Mouse (Mus musculus): ENCODE results near the gene Ilf3.

Ilf3 gene

DNA sequence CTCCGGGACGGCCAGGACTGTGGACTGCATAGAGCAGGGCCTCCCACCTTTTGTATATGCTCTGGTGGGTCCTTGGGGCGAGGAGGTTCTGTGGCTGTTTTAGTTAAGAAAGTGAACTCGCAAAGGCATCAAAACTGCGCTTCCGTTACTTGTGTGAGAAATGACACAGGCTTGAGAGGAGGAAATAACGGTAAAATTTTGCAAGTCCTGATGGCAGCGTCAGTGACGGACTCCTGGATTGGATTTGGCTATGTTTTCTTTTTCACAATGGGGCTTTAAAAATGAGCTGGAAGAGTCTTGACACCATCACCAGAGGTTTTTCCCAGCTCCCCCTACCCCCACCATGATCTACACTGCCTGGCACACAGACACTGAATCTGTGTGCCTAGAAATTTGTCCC is 33.4 kb downstream of the Ilf3 start:
- DNase-seq (ENCODE audit: low read depth in 1 of 2, low spot score in 2 of 2) = no peak

DNA sequence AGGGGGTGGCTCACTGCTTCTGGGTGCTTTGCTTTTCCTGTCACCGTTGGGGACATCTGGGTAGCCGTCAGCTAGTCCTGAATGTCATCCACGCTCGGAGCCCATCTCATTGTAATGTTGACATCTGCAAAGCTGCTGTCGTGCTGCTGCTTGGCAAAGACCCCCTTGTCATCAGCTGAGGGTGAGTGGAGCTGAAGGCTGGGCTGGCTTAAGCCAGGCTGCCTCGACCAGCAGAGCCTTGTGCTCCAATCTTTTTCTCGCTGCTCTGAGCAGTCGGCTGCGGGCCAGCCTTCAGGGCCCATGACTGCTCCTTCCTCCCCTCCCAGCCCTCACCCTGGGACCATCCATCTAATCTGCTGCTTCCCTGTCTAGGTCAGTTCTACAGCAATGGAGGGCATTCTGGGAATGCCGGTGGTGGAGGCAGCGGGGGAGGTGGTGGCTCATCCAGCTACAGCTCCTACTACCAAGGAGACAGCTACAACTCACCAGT is 35.1 kb downstream of the Ilf3 start:
- no peak for DNase-seq (ENCODE audit: low read depth in 1 of 2, low spot score in 2 of 2)

DNA sequence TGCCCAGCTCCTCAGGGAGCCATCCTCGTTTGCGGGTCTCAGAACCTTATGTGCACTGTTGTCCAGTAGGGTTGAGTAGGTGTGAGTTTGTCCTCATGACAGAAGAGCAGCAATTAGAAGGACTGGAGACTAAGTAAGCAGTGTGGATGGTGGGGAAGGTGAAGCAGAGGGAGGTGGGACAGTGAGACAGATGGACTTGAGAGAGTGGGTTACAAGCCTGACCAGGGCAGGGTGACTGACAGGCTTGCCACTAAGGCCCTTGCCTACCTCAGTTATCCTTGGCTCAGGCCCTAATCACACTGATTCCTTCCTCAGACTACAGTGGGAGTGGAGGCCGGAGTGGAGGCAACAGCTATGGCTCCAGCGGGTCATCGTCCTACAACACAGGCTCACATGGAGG is 36.1 kb downstream of the Ilf3 start:
- no peak for DNase-seq (ENCODE audit: low read depth in 1 of 2, low spot score in 2 of 2)

DNA sequence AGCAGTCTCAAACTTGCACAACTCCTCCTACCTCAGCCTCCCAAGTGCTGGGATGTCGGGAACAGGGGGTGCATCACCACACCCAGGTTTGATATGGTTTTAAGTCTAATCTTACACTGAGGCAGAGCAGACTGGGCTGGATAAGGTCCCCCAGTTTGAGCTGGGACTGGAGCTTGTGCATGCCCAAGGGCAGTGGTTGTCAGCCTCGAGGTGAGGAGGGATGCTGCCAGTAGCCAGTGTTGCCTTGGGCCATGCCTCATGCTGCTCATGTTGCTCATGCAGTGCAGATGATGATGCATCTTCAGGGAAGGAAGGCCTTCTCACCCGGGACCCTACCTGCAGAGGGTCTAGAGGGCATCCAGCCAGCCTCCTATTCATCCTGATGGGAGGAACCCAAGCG is 37.9 kb downstream of the Ilf3 start:
- DNase-seq (ENCODE audit: low read depth in 1 of 2, low spot score in 2 of 2) = no peak

DNA sequence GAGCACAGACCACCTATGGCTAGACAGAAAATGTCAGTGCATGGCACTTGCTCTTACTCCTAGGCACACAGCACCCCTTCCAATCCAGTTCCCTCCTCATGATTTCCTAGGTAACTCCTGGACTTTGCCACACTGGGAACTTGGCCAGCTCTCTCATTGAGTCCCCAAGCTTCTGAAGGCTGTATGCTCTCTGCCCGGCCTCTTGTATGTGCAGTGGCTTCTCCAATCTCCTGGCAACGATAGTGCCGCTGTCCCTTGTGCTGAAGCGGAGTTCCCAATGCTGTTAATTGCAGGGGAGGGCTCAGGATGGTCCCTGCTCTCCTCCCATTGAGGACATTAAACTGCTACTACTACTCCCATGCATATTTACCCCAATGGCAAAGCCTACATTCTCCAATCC is 40.3 kb downstream of the Ilf3 start:
- no peak for DNase-seq (ENCODE audit: low read depth in 1 of 2, low spot score in 2 of 2)

DNA sequence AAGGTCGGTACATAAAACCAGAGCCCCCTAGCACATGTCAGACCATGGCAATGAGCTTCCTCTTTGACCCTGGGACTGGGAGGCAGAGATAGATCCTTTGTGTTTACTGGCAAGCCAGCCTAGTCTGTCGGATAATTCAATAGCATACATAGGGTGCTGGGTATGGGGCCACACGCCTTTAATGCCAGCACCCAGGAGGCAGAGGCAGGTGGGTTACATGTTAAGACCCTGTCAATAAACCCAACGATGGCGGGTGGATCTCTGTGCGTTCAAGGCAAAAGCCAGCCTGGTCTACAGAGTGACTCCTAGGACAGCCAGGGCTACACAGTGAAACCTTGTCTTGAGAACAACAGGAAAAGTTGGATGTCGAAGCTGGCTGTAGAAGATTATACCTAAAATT is 41.0 kb downstream of the Ilf3 start:
- DNase-seq (ENCODE audit: low read depth in 1 of 2, low spot score in 2 of 2) = no peak

DNA sequence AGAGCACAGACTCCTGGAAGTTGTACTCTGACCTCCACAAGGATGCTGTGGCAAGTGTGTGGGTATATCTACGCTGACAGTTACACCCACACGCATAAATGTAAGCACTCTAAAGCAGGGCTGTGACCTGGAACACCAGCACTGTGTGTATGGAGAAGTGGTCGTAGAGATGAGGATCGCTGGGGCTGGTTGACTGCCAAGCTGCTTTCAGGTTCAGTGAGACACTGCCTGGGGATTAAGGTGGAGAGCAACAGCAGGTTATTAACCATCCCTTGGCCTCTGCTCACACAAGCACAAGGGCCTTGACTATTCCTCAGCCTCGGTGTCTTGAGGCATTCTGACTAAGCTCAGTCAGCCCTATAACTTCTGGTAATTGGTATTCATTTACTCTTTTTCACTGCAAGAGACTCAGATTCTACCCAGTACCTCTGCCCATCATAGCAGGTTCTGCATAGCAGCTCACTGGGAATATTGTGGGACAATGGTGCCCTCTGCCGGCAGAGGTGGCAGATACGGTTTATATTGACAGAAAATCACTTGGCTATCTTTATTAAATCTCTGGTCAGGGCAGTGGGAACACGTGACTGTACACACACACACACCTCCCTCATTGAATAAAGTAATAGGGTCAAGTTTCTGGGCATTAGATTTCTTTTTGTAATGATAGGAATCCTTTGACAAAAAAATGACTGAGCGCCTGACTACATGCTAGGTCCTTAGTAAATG is 42.1 kb downstream of the Ilf3 start:
- DNase-seq (ENCODE audit: low read depth in 1 of 2, low spot score in 2 of 2) = peak; percentile 48 to 75

DNA sequence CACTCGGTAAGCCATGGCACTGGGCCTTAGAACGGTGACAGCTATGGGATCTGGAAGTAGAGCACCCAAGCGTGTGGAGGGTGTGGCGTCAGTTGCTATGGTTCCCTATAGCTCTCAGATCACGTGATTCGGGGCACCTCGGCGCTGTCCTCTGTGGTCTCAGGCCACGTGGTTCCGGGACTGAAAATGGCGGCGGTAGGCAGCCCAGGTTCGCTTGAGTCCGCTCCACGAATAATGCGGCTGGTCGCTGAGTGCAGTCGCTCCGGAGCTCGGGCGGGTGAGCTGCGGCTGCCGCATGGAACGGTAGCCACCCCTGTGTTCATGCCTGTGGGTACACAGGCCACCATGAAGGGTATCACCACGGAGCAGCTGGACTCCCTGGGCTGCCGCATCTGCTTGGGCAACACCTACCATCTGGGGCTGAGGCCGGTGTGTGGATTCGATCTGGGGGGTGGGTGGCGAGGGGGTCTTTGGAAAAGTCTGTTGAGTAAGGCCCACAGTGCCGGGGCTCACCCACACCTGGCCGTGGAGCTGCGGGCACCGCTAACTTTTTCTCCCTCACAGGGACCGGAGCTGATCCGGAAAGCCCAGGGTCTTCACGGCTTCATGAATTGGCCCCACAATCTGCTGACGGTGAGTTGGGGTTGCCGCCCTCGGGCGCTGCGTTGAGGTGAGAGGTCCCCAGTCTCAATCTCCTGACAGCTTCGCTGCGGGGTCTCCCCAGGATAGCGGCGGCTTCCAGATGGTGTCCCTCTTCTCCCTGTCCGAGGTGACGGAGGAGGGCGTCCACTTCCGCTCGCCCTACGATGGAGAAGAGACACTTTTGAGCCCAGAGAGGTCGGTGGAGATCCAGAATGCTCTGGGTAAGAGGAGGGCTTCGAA is 44.2 kb downstream of the Ilf3 start, which contains the start of gene Qtrt1:
Gene Qtrt1, plus strand, starts transcription at position 169 of the 882 bp plus-strand sequence.
- peak; percentile 74 to 79 for DNase-seq (ENCODE audit: low read depth in 1 of 2, low spot score in 2 of 2)

DNA sequence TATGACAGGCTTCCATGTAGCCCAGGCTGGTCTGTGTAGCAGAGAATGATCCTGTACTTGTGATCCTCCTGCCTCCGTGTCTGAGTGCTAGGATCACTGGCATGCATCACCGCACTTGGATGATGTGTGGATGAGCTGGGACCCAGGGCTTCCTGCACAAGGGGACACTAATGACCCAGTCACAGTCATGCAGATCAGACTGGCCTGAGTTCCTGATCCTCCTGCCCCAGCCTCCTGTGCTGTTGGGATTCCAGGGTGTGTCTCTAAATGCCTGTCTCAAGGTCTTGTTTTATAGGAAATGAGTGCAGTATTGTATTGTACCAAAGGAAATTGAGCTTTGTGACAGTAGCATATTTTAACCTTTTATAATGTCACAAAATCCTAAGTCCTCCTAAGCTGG is 50.2 kb downstream of the Ilf3 start:
- DNase-seq (ENCODE audit: low read depth in 1 of 2, low spot score in 2 of 2) = no peak

DNA sequence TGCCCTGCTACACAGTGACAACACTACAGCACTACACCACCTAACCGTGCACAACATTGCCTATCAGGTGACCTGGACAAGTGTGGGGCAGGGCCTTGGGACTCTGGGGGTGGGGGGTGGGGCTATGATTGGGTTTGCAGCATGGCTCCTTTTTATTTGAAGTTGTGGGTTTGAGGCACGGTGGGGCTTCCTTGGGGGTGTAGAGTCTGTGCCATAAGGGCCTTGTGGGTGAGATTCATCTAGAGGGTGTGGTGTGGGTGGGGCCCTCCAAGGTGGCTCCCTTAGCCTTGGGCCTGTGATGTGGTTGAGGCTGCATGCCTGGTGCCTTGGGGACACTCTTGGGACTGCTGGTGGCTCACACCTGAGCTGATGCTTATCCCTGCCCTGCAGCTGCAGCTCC is 52.0 kb downstream of the Ilf3 start:
- DNase-seq (ENCODE audit: low read depth in 1 of 2, low spot score in 2 of 2) = no peak

DNA sequence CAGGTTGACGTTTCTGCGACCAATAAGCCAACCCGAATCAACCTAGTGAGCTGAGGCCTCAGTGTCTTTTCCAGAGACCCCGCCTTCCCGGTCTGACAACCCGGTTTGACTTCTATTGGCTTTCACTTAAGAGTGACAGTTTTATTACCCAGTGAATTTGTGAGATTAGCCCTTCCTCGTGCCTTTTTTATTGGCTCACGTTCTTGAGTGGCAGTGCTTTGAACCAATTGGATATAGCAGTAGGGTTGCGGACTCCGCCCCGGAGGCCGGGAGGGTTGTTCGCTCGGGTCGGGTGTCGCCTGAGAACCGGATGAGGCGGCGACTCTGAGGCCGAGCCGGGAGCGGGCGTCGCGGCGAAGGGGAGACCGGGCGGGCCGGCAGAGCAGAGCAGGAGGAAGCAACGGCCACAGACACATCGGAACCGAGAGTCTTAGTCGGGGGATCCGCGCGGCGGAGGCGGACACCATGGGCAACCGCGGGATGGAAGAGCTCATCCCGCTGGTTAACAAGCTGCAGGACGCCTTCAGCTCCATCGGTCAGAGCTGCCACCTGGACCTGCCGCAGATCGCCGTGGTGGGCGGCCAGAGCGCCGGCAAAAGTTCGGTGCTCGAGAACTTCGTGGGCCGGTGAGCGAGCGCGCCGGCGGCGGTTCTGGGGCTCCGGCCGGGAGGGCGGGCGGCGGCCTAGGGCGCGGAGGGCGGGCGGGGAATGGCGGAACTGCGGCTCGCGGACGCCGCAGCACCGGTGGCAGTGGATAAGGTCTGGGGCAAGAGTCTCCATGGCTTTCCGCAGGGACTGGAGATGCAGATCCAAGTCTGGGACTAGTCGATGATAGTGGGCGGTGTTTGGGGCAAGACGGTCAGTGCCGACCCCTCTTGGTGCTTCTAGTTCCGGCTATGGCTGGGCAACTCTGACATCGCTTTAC is 57.2 kb downstream of the Ilf3 start, which contains the start of gene Dnm2:
Gene Dnm2, plus strand, starts transcription at position 278 of the 925 bp plus-strand sequence.
- peak; percentile 98 to 99 for DNase-seq (ENCODE audit: low read depth in 1 of 2, low spot score in 2 of 2)

DNA sequence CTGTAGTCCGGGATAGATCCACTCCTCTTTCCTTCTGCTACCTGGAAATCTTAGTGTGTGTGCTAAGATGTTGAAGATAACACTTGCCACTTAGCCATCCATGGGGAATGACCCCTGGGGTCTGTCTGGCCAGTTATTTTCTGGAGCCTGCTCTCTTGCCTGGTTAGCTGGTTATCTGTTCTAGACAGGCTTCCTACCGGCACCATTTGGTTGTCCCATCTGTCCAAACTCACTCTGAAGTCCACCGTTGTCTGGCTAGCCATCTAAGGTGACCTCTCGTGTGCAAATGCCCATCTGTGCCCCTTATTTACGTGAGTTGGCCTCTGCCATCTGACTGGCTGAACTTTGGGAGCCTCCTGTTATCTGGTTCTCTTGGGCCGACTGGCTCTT is 57.9 kb downstream of the Ilf3 start:
- DNase-seq (ENCODE audit: low read depth in 1 of 2, low spot score in 2 of 2) = no peak

DNA sequence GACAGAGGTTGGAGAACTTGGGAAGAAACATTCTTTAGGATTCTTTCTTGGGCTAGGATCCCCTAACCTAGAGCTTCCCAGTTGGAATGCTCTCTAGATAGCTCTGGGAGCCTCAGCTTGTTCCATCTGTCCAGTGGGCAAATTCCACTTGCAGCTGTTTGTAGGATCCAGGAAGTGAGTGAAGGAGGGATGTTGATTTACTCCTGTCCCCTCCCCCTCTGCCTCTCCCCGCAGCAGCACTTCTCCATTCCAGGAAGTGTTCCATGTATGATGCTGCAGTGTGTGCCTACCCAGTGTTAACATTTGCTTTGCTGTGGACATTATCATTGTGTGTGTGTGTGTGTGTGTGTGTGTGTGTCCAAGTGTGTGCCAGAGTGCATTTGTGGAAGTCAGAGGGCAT is 58.3 kb downstream of the Ilf3 start:
- no peak for DNase-seq (ENCODE audit: low read depth in 1 of 2, low spot score in 2 of 2)

DNA sequence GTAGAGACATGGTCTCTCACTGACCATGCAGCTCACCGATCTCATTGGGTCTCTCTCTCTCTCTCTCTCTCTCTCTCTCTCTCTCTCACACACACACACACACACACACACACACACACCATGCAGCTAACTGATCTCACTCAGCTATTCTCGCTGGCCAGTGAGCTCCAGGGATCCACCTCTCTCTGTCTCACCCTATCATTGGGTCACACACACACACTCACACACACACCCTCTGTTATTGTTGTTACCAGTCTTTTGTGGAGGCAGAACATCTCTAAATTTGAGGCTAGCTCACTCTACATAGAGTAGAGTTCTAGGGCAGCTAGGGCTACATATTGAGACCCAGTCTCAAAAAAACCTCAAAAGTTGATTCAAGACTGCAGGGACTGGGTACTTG is 58.9 kb downstream of the Ilf3 start:
- DNase-seq (ENCODE audit: low read depth in 1 of 2, low spot score in 2 of 2) = no peak

DNA sequence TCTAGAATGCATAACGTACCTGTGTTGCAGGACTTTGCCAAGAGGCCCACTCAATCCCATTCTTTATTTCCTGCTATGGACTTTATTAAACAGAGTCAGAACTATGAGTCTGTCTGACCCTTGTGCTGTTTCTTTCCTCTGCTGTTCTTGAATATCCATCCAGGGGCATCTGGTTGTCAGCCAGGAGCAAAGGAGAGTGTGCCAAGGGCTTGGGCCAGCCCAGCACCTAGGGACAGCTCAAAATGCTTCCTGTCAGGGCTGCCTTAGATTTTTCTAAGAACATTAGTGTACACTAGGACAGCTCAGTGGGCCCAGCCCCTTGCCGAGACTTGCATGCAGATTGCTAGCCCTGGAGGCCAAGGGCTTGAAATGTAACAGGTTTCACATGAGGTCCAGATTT is 60.1 kb downstream of the Ilf3 start:
- no peak for DNase-seq (ENCODE audit: low read depth in 1 of 2, low spot score in 2 of 2)

DNA sequence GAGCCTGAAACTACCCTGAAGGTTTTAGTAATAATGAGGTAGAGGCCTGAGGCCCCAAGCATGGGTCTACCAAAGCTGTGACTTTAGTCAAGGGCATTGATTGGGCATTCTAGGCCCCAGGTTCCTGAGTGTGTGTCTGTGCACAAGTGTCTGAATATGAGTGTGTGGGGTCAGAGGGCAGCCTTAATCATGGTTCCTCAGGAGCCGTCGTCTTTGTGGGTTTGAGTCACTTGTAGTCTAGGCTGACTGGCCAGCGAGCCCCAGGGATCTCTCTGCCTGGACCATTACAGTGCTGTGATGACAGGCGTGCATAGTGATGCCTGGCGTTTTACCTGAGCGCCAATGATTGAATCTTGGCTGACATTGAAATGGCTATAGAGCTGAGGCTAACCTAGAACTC is 60.5 kb downstream of the Ilf3 start:
- DNase-seq (ENCODE audit: low read depth in 1 of 2, low spot score in 2 of 2) = no peak

DNA sequence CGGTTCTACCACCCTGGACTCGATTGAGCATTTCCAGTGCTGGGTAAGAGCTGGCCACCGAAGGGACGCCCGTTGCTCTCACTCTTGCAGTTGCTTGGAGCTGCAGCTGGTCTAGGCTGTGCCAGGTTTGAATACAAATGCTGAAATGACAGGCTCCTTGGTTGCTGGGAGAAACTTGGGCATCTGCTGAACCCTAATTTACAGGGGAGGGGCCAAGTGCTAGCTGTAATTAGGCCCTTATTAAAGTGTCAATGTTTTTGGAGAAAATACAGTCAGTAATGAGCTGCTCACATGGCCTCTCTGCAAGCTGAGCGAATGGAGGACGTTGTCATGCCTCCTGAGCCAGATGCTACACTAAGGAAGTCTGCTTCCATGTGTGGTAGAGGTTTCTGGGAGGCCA is 63.1 kb downstream of the Ilf3 start:
- DNase-seq (ENCODE audit: low read depth in 1 of 2, low spot score in 2 of 2) = no peak

DNA sequence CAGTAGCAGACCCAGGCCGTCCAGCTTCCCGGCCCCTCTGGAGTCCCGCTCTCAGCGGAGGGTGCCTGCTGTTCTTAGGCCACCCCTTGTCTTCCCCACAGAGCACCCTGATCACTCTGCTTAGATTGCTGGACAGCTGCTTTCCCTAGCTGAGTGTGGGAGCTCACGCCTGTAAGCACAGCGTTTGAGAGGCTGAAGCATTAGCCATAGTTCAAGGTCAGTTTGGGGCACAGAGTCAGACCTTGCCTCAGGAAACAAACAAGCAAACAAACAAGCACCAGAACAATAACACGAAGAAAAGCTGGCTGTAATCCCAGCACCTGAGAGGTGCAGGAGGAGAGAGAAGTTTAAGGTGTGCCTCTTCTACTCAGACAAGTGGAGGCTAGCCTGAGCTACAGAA is 64.4 kb downstream of the Ilf3 start:
- no peak for DNase-seq (ENCODE audit: low read depth in 1 of 2, low spot score in 2 of 2)

DNA sequence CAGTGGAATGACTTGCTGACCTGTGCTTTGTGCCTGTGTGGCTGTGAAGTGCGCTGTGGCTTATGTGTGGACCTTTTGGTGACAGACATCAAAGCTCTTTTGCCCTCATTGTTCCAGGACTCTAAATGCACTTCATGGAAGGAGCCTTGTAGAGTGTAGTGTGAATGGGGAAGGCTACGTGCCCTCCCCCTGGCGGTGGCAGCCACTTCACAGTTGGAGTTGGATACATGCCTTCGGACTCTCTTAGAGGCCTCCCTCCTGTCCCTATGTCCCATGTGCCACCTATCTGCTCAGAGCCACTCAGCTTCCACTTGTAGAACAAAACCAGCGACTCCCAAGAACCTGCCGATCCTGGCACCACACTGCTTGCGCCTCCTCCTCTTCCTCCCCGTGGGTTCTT is 66.1 kb downstream of the Ilf3 start:
- DNase-seq (ENCODE audit: low read depth in 1 of 2, low spot score in 2 of 2) = no peak

DNA sequence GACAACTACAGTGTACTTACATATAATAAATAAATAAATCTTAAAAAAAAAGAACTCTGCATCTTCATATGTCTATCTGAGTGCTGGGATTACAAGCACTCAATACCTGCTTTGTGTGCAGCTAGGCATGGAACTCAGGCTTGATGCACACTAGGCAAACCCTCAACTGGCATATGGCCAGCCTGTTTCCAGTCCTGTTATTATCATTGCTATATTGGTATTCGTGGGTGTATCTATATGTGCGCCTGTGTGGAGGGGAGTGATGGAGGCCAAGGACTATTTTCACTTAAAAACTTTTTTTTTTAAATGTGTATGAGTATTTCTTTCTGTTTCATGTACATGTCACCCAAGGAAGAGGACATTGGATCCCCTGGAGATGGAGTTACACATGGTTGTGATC is 66.7 kb downstream of the Ilf3 start:
- no peak for DNase-seq (ENCODE audit: low read depth in 1 of 2, low spot score in 2 of 2)

All from monocyte, adult 2 months (primary cell).